Mouse (Mus musculus) MEL (cell line): ENCODE measurements at regions not wholly inside any gene's neighbourhood (a gene's known extent, or its start where the extent isn't known, plus 50 kb on each side); places are given as distances from the start of the nearest gene placed in this dataset.

Experiments
- CHD2 ChIP-seq: IDR thresholded peaks from 2 replicates; pipeline ENCODE4 v1.6.1; 2011; ENCODE audit warnings: low read length, improper control_type of control experiment
- CTCF ChIP-seq, 3 experiments: IDR thresholded peaks in 2 of 3; conservative IDR thresholded peaks in 1 of 3; 2 replicates each; pipeline ENCODE4 v1.5.1; 2011 to 2012; ENCODE audit warnings: low read length in 3 of 3, low read depth in 2 of 3, mild to moderate bottlenecking in 2 of 3, improper control_type of control experiment in 1 of 3, inconsistent platforms in 1 of 3, mixed read lengths in 1 of 3, moderate library complexity in 1 of 3; ENCODE audit not compliant: control insufficient read depth in 1 of 3, insufficient read depth in 1 of 3, poor library complexity in 1 of 3, severe bottlenecking in 1 of 3
- GABPA ChIP-seq: IDR thresholded peaks from 2 replicates; pipeline ENCODE4 v1.6.1; 2012; ENCODE audit warnings: low read depth, mild to moderate bottlenecking, inconsistent platforms, low read length, improper control_type of control experiment, moderate library complexity
- RAD21 ChIP-seq: IDR thresholded peaks from 2 replicates; pipeline ENCODE4 v1.6.1; 2011; ENCODE audit warnings: mild to moderate bottlenecking, low read depth, low read length, improper control_type of control experiment
- USF1 ChIP-seq: IDR thresholded peaks from 2 replicates; pipeline ENCODE4 v1.6.1; 2014; ENCODE audit warnings: low read depth, mild to moderate bottlenecking, inconsistent platforms, low read length, improper control_type of control experiment, moderate library complexity
- ZNF384 ChIP-seq: IDR thresholded peaks from 2 replicates; pipeline ENCODE4 v1.6.1; 2012; ENCODE audit warnings: low read depth, mild to moderate bottlenecking, inconsistent platforms, low read length, improper control_type of control experiment

- no peak for TF ChIP-seq RAD21
- TF ChIP-seq ZNF384, result no peak
- TF ChIP-seq GABPA, result no peak
- TF ChIP-seq CTCF (IDR thresholded peaks at IDR 0.05 in 2 of 3, conservative IDR thresholded peaks at IDR 0.05 in 1 of 3; ENCODE audit: control insufficient read depth in 1 of 3, insufficient read depth in 1 of 3, low read depth in 2 of 3, low read length in 3 of 3, poor library complexity in 1 of 3, severe bottlenecking in 1 of 3), result no peak
- no peak for TF ChIP-seq USF1
- no peak for TF ChIP-seq CHD2
Measured at GRCm38 (mm10) chr2:172776485-172776884, 163.6 kb downstream of the Bmp7 start.
